Mouse (Mus musculus) liver, postnatal 0 days (tissue): ENCODE results near the gene Zfp687.

Source experiments
- CTCF ChIP-seq: sonication (generic); IDR thresholded peaks from 2 replicates; pipeline ENCODE4 v1.5.1; 2016; ENCODE audit warnings: antibody characterized with exemption, low read depth
- EP300 ChIP-seq: IDR thresholded peaks from 2 replicates; pipeline ENCODE4 v1.6.1; 2016; ENCODE audit warnings: antibody characterized with exemption, low read depth, mild to moderate bottlenecking

GRCm38 (mm10) chr3:95016532-95017056 is 1.3 kb upstream of the Zfp687 start:
- TF ChIP-seq CTCF (peak; percentile 23; the same call in 1 of the 2 replicates), EP300 (no peak)
